ENCODE assay signal across 9 mouse cellular contexts in the genomic region with DNA sequence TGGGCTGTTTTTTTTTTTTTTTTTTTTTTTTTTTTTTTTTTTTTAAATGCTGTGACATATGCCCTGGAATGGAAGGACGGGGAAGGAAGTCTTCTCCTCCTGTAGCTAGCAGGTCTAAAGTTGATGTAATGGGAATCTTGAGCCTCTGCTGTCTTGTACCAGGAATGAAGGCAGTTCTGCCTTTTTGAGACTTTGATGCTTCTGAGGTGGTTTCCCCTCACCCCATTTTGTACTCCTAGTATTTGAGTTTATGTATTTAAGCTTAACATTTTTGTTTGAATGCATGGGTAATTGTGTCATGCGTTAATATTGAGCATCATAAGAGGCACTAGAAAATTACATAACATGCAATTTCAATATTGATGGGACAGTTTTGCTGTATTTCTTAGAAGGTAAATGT. TPM values are rescaled to one million over a fixed set of nuclear protein-coding genes. Genes with fewer than 3 reads are reported as not detected.
DNase-seq lines count a peak whose midpoint lies in the region; ATAC-seq and TF ChIP-seq lines count a peak whose summit lies in the region.
"Had no signal": no experiment of that assay in that cellular context is flagged by ENCODE, and none has a peak within 500 bp of the region (broad histone marks: within the 10 kb centered on the region; RNA-seq: fewer than 3 reads in every experiment).

No protein-coding gene starts in this region.

- H3K36me3 ChIP-seq in kidney, postnatal 0 days (ENCODE audit: insufficient read depth, low read length) = 0 out of 2 replicates have a peak, but pooled peaks cover 4% of the 10 kb centered on the region
- peaks cover 19% of the 10 kb centered on the region for H3K36me3 ChIP-seq in embryonic facial prominence, embryonic 15.5 days
- peaks cover 15% of the 10 kb centered on the region for H3K36me3 ChIP-seq in hindbrain, embryonic 14.5 days (replicated peaks; ENCODE audit: control insufficient read depth, insufficient read depth)
- H3K36me3 ChIP-seq in midbrain, embryonic 16.5 days (ENCODE audit: control insufficient read depth, insufficient read depth, low read length) = no peaks in the 10 kb centered on the region

- ATAC-seq in kidney, postnatal 0 days (replicated peaks; ENCODE audit: low FRiP score, low read depth) = no peak
- ATAC-seq in embryonic facial prominence, embryonic 15.5 days (ENCODE audit: insufficient number of reproducible peaks, low FRiP score, low TSS enrichment, low read depth) = no peak
- no peak for ATAC-seq in hindbrain, embryonic 14.5 days (ENCODE audit: low FRiP score)
- ATAC-seq in midbrain, embryonic 16.5 days = no peak
- ATAC-seq: inflammation-experienced regulatory T-cells, adult 6 months had no signal

- H3K27me3 ChIP-seq in kidney, postnatal 0 days (ENCODE audit: insufficient read depth, low read length) = no peaks in the 10 kb centered on the region
- H3K27me3 ChIP-seq in embryonic facial prominence, embryonic 15.5 days = no peaks in the 10 kb centered on the region
- no peaks in the 10 kb centered on the region for H3K27me3 ChIP-seq in hindbrain, embryonic 14.5 days (ENCODE audit: control insufficient read depth, insufficient read depth, low read length)
- no peaks in the 10 kb centered on the region for H3K27me3 ChIP-seq in midbrain, embryonic 16.5 days (ENCODE audit: control insufficient read depth, insufficient read depth, low read depth, low read length)

- H3K9me3 ChIP-seq in kidney, postnatal 0 days (replicated peaks; ENCODE audit: low read length) = no peaks in the 10 kb centered on the region
- H3K9me3 ChIP-seq in embryonic facial prominence, embryonic 15.5 days (replicated peaks) = no peaks in the 10 kb centered on the region
- 0 out of 2 replicates have a peak, but pooled peaks cover 5% of the 10 kb centered on the region for H3K9me3 ChIP-seq in hindbrain, embryonic 14.5 days (ENCODE audit: control insufficient read depth, low read length)
- H3K9me3 ChIP-seq in midbrain, embryonic 16.5 days (replicated peaks; ENCODE audit: control insufficient read depth, low read length, poor library complexity, severe bottlenecking) = no peaks in the 10 kb centered on the region

- H3K27ac ChIP-seq in kidney, postnatal 0 days = no peak overlapping the region
- H3K27ac ChIP-seq in embryonic facial prominence, embryonic 15.5 days (replicated peaks) = no peak overlapping the region
- no peak overlapping the region for H3K27ac ChIP-seq in hindbrain, embryonic 14.5 days
- no peak overlapping the region for H3K27ac ChIP-seq in midbrain, embryonic 16.5 days (ENCODE audit: low read length)

- DNase-seq in kidney, postnatal 0 days (ENCODE audit: low spot score) = no peak
- DNase-seq in kidney, adult 18-20 months = no peak
- no peak for DNase-seq in hindbrain, embryonic 14.5 days (ENCODE audit: low spot score)
- DNase-seq in cerebellum, adult 11-12 months = no peak
- no peak for DNase-seq in B cell, adult 2 months
- DNase-seq: cerebellum, adult 8-10 months had no signal

- TF ChIP-seq CTCF in kidney, postnatal 0 days (IDR thresholded peaks at IDR 0.05; ENCODE audit: low read depth) = no peak

- peak overlapping the region; percentile 16; the same call in 1 of the 2 replicates for H3K4me2 ChIP-seq in kidney, postnatal 0 days (ENCODE audit: low read length)
- no peak overlapping the region for H3K4me2 ChIP-seq in embryonic facial prominence, embryonic 15.5 days (replicated peaks)
- H3K4me2 ChIP-seq in hindbrain, embryonic 14.5 days (replicated peaks) = peak overlapping the region; percentile 37
- H3K4me2 ChIP-seq in midbrain, embryonic 16.5 days (ENCODE audit: low read length) = peak overlapping the region; percentile 41

- no peaks in the 10 kb centered on the region for H3K4me1 ChIP-seq in kidney, postnatal 0 days (replicated peaks; ENCODE audit: insufficient read depth, low read length)
- H3K4me1 ChIP-seq in embryonic facial prominence, embryonic 15.5 days = 0 out of 2 replicates have a peak, but pooled peaks cover 3% of the 10 kb centered on the region
- 0 out of 2 replicates have a peak, but pooled peaks cover 5% of the 10 kb centered on the region for H3K4me1 ChIP-seq in hindbrain, embryonic 14.5 days (replicated peaks; ENCODE audit: control insufficient read depth, insufficient read depth, low read length)
- H3K4me1 ChIP-seq in midbrain, embryonic 16.5 days (ENCODE audit: control insufficient read depth, insufficient read depth, low read length) = peaks cover 9% of the 10 kb centered on the region

- 76% methylated on average over 2 of the region's 2 CpGs for WGBS in kidney, postnatal 0 days
- WGBS in embryonic facial prominence, embryonic 15.5 days = 49% methylated on average over 2 of the region's 2 CpGs
- WGBS in hindbrain, embryonic 14.5 days = 76% methylated on average over 2 of the region's 2 CpGs
- WGBS in midbrain, embryonic 16.5 days = 76% methylated on average over 2 of the region's 2 CpGs

- no peak overlapping the region for H3K9ac ChIP-seq in kidney, postnatal 0 days (ENCODE audit: low read depth, low read length)
- H3K9ac ChIP-seq in embryonic facial prominence, embryonic 15.5 days = no peak overlapping the region
- no peak overlapping the region for H3K9ac ChIP-seq in hindbrain, embryonic 14.5 days
- H3K9ac ChIP-seq in midbrain, embryonic 16.5 days (ENCODE audit: low read depth, low read length) = no peak overlapping the region

- H3K4me3 ChIP-seq in kidney, postnatal 0 days (replicated peaks; ENCODE audit: low read depth, low read length) = 0 out of 2 replicates have a peak overlapping the region, but pooled peaks have one; percentile 6
- peak overlapping the region; percentile 2; the same call in 1 of the 2 replicates for H3K4me3 ChIP-seq in embryonic facial prominence, embryonic 15.5 days (replicated peaks)
- peak overlapping the region; percentile 12; the same call in 1 of the 2 replicates for H3K4me3 ChIP-seq in hindbrain, embryonic 14.5 days (replicated peaks; ENCODE audit: low read length)
- H3K4me3 ChIP-seq in midbrain, embryonic 16.5 days (ENCODE audit: low read depth, low read length) = peak overlapping the region; percentile 11; the same call in 1 of the 2 replicates

RNA-seq across cellular contexts. Expression of a gene that starts 14.4 kb away (rescaled TPM):
- 17.9 and 20.2 TPM in 2 replicates for polyA plus RNA-seq in kidney, postnatal 0 days (2015; fragmentation: Nextera tagmentation; extraction: Ambion mirVana)
- 35.5 and 37.5 TPM in 2 replicates for polyA plus RNA-seq in embryonic facial prominence, embryonic 15.5 days (2015; fragmentation: Nextera tagmentation; extraction: Ambion mirVana)
- polyA plus RNA-seq in hindbrain, embryonic 14.5 days (2014; fragmentation: Nextera tagmentation; extraction: Ambion mirVana) = 42.8 and 49.7 TPM in 2 replicates
- polyA plus RNA-seq in midbrain, embryonic 16.5 days (2015; fragmentation: Nextera tagmentation; extraction: Ambion mirVana) = 38.2 and 40.6 TPM in 2 replicates
